Mouse (Mus musculus): Measurements from ENCODE around the gene Anxa5.

GRCm38 (mm10) chr3:36427386-36427785 lies 48.3 kb downstream of the Anxa5 start:
- TF ChIP-seq POLR2AphosphoS2 (IDR thresholded peaks at IDR 0.05; ENCODE audit: insufficient read length, low read depth) (no peak), USF1 (IDR thresholded peaks at IDR 0.05; ENCODE audit: low read depth) (no peak), MYOD1 (IDR thresholded peaks at IDR 0.05; ENCODE audit: control insufficient read depth in 1 of 3, insufficient read length in 2 of 3, low read depth in 2 of 3) (no peak), MYOG (IDR thresholded peaks at IDR 0.05; ENCODE audit: control insufficient read depth in 1 of 3, insufficient read depth in 1 of 3, insufficient read length in 2 of 3, low read depth in 2 of 3) (no peak)

Measured in myocyte (in vitro differentiated cells).